Mouse (Mus musculus) heart, postnatal 4 days (tissue): ENCODE measurements around the gene Exoc4. TPM values are rescaled to one million over a fixed set of nuclear protein-coding genes. Genes with fewer than 3 reads are reported as not detected.

Experiments used
- DNase-seq: peaks from one replicate; pipeline ENCODE4 v3.0.0; 2021
- total RNA-seq, 2 experiments: library from RNA; stranded (reverse); gene quantifications; 2 replicates each; pipeline ENCODE4 v1.2.3; 2021

Gene Exoc4
- total RNA-seq, 2 experiments from 2014 or later: 57.2 to 60.3 TPM

GRCm38 (mm10) chr6:33770021-33770420 is 521.1 kb downstream of the Exoc4 start:
- DNase-seq: no peak

- no peak for DNase-seq
These were observed 523.8 kb downstream of the Exoc4 start for GRCm38 (mm10) chr6:33772551-33773315.

GRCm38 (mm10) chr6:33792604-33793003 is 543.7 kb downstream of the Exoc4 start:
- DNase-seq: no peak

- DNase-seq: no peak
These were observed 552.4 kb downstream of the Exoc4 start for GRCm38 (mm10) chr6:33801254-33801653.

- no peak for DNase-seq
These were observed 554.7 kb downstream of the Exoc4 start for GRCm38 (mm10) chr6:33803481-33804098.

- DNase-seq: peak; percentile 36
These were observed 555.9 kb downstream of the Exoc4 start for GRCm38 (mm10) chr6:33804775-33805174.

- DNase-seq: no peak
These were observed 557.3 kb downstream of the Exoc4 start for GRCm38 (mm10) chr6:33806072-33806782.

- no peak for DNase-seq
These were observed 565.5 kb downstream of the Exoc4 start for GRCm38 (mm10) chr6:33814386-33814785.

GRCm38 (mm10) chr6:33823171-33823570 is 574.3 kb downstream of the Exoc4 start:
- no peak for DNase-seq

- peak; percentile 19 for DNase-seq
These were observed 575.0 kb downstream of the Exoc4 start for GRCm38 (mm10) chr6:33823777-33824302.

GRCm38 (mm10) chr6:33828499-33828898 is 579.6 kb downstream of the Exoc4 start:
- no peak for DNase-seq

- no peak for DNase-seq
These were observed 580.4 kb downstream of the Exoc4 start for GRCm38 (mm10) chr6:33829261-33829660.

GRCm38 (mm10) chr6:33831276-33831675 is 582.4 kb downstream of the Exoc4 start:
- DNase-seq: no peak

- DNase-seq: no peak
These were observed 584.1 kb downstream of the Exoc4 start for GRCm38 (mm10) chr6:33832978-33833377.

- no peak for DNase-seq
These were observed 587.3 kb downstream of the Exoc4 start for GRCm38 (mm10) chr6:33836048-33836780.

GRCm38 (mm10) chr6:33842901-33843300 is 594.0 kb downstream of the Exoc4 start:
- no peak for DNase-seq

- no peak for DNase-seq
These were observed 610.2 kb downstream of the Exoc4 start for GRCm38 (mm10) chr6:33859049-33859448.

GRCm38 (mm10) chr6:33865752-33866151 is 616.9 kb downstream of the Exoc4 start:
- DNase-seq: no peak

GRCm38 (mm10) chr6:33866901-33867580 is 618.2 kb downstream of the Exoc4 start:
- no peak for DNase-seq

GRCm38 (mm10) chr6:33869251-33869650 is 620.4 kb downstream of the Exoc4 start:
- no peak for DNase-seq

- DNase-seq: no peak
These were observed 621.7 kb downstream of the Exoc4 start for GRCm38 (mm10) chr6:33870468-33871142.
